Mouse (Mus musculus): ENCODE measurements around the gene Fry. TPM values are rescaled to one million over a fixed set of nuclear protein-coding genes. Genes with fewer than 3 reads are reported as not detected.

The Fry gene
- polyA plus RNA-seq, 1 experiment from 2014 or later = 43.4 TPM

Other genes with a start within 250 kb of the Fry start
- gene Rxfp2, start 100.0 kb upstream of the Fry start, polyA plus RNA-seq (2015; fragmentation: Nextera tagmentation; extraction: Ambion mirVana) = 0.30 and 0.33 TPM in 2 replicates